ENCODE assay signal across 8 mouse cellular contexts in the genomic region with DNA sequence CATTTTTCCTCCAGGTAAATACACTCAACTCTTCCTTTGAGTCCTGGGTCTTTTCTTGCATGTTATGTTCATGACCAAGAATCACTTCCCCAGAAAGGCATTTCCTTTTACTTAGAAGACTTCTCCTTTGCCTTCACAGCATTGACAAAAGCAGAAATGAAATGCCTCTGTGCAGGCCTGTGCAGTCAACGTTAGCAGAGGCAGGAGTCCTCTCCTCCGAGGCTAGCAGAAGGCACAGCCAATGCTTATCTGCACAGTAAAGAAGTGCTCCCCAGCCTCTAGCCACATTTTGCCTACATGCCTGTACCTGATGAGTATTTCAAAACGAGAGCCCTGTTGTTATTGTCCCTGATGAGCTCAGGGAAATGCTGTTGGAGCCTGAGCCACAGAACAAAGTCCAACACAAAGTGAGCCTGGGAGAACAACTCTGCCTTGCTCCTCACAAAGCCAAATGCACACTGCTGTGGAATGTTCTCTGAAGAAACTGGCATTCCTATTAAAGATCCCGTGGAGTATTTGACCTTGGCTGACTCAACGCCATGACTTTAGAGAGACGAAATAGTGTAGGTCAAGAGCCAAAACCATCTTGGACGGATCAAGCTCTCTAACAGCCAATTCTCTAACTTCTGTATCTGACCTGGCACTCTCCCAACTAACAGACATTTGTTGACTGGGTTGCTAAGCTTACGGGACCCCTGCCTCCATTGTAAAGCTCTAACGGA. TPM values are rescaled to one million over a fixed set of nuclear protein-coding genes. Genes with fewer than 3 reads are reported as not detected.
DNase-seq lines count a peak whose midpoint lies in the region; ATAC-seq and TF ChIP-seq lines count a peak whose summit lies in the region.

No protein-coding gene starts in this region.

- peak; percentile 97 for ATAC-seq in granulocyte monocyte progenitor cell, adult 5-6 weeks (replicated peaks; ENCODE audit: poor library complexity, severe bottlenecking)
- ATAC-seq in stomach, embryonic 14.5 days (ENCODE audit: insufficient number of reproducible peaks, insufficient read depth, low FRiP score, low read depth), result no peak

- no peak overlapping the region for H3K27ac ChIP-seq in layer of hippocampus, adult 2 months
- peak overlapping the region; percentile 39; the same call in 1 of the 2 replicates for H3K27ac ChIP-seq in stomach, embryonic 14.5 days (ENCODE audit: low read length)
- no peak overlapping the region for H3K27ac ChIP-seq in left cerebral cortex, adult 2 months

- peak; percentile 21 for DNase-seq in layer of hippocampus, adult 9-11 months
- DNase-seq in layer of hippocampus, adult 2 months (ENCODE audit: low spot score in 2 of 2), result no peak
- DNase-seq in kidney, postnatal 4 days, result peak; percentile 8 to 33
- DNase-seq in left cerebral cortex, adult 2 months (ENCODE audit: extremely low spot score in 1 of 2, low spot score in 2 of 2), result no peak
- no peak for DNase-seq in right cerebral cortex, postnatal 36 days (ENCODE audit: low spot score in 2 of 2)
- no peak for DNase-seq in urinary bladder, postnatal 25 days (ENCODE audit: low spot score)

- no peak overlapping the region for H3K4me3 ChIP-seq in layer of hippocampus, adult 2 months
- no peak overlapping the region for H3K4me3 ChIP-seq in stomach, embryonic 14.5 days (ENCODE audit: low read depth, low read length)
- H3K4me3 ChIP-seq in left cerebral cortex, adult 2 months, result no peak overlapping the region

- H3K9ac ChIP-seq in stomach, embryonic 14.5 days (replicated peaks; ENCODE audit: low read depth, low read length), result no peak overlapping the region

- H3K27me3 ChIP-seq in stomach, embryonic 14.5 days (ENCODE audit: control insufficient read depth, insufficient read depth, low read length), result no peaks in the 10 kb centered on the region

- no peaks in the 10 kb centered on the region for H3K36me3 ChIP-seq in stomach, embryonic 14.5 days (ENCODE audit: control insufficient read depth, insufficient read depth, low read length)

- 59% methylated on average over 9 of the region's 9 CpGs for WGBS in stomach, embryonic 14.5 days

- H3K9me3 ChIP-seq in stomach, embryonic 14.5 days (ENCODE audit: control insufficient read depth, low read depth, low read length), result no peaks in the 10 kb centered on the region

- intact Hi-C loops in left cerebral cortex, adult 2 months (cut with DNase I), result no loop called here

- no peak overlapping the region for H3K4me2 ChIP-seq in stomach, embryonic 14.5 days (replicated peaks; ENCODE audit: low read depth, low read length)

- TF ChIP-seq CTCF in layer of hippocampus, adult 2 months (conservative IDR thresholded peaks at IDR 0.05), result no peak
- TF ChIP-seq CTCF in left cerebral cortex, adult 2 months (IDR thresholded peaks at IDR 0.05), result no peak

- no peaks in the 10 kb centered on the region for H3K4me1 ChIP-seq in stomach, embryonic 14.5 days (ENCODE audit: control insufficient read depth, insufficient read depth, low read length)

RNA-seq across cellular contexts. Expression of a gene that starts 45.7 kb away (rescaled TPM):
- 10 to 100 TPM; 27.7 to 29.0 TPM for total RNA-seq in layer of hippocampus, adult 2 months (2021)
- total RNA-seq in granulocyte monocyte progenitor cell, adult 5-6 weeks (2014; fragmentation: Nextera tagmentation), result 89.4 and 91.3 TPM in 2 replicates
- 41.5 and 50.1 TPM in 2 replicates for total RNA-seq in granulocyte monocyte progenitor cell, adult 5-6 weeks (2017)
- 74.4 and 78.4 TPM in 2 replicates for polyA plus RNA-seq in stomach, embryonic 14.5 days (2014; fragmentation: Nextera tagmentation; extraction: Ambion mirVana)
- total RNA-seq in left cerebral cortex, adult 2 months (2021), result 10 to 100 TPM; 23.9 to 30.1 TPM

Comparison
In these comparisons a context has a peak if more than half of its experiments do, and no peak if none do; other contexts are left out.
1. DNase-seq: peak in layer of hippocampus, adult 9-11 months (single experiment) and kidney, postnatal 4 days (2 of 2); none in layer of hippocampus, adult 2 months (0 of 2), left cerebral cortex, adult 2 months (0 of 2), right cerebral cortex, postnatal 36 days (0 of 2) and urinary bladder, postnatal 25 days (single experiment).